Mouse (Mus musculus): ENCODE data around the gene Ifi27l2a. TPM values are rescaled to one million over a fixed set of nuclear protein-coding genes. Genes with fewer than 3 reads are reported as not detected.

The Ifi27l2a gene
- total RNA-seq, 2 experiments from 2014 or later, result 17.5 to 27.8 TPM

DNA sequence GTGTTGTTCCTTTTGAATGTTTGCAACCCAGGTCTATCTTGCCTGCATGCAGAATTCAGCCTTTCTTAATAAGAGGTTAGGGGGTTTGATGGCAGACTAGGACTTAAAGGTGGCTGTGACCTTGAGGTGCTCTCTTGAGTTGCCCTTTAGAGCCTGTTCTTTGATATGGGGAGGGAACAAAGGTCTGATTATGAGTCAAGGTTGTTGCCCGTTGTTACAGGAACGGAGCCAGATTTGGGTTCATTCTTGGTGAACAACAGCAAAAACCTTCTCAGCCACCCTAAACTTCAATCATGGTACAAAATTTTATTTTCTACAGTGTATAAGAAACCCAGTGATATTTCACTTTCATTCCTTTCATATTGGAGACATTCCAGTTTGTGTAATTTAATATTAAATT lies 10.1 kb downstream of the Ifi27l2a start:
- DNase-seq (ENCODE audit: low spot score in 2 of 2), result no peak

DNA sequence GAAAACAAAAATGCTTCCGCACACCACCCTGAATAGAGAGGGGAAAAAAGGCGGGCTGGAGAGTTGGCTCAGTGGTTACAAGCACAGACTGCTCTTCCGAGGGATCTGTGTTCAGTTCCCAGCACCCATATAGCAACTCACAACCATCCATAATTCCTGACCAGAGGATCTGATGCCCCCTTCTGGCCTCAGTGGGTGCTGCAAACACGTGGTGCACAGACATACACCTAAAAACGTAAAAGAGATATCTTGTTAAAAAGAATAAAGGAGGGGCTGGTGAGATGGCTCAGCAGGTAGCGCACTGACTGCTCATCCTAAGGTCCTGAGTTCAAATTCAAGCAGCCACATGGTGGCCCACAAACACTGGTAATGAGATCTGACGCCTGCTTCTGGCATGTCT lies 16.8 kb downstream of the Ifi27l2a start:
- no peak for DNase-seq (ENCODE audit: low spot score in 2 of 2)

DNA sequence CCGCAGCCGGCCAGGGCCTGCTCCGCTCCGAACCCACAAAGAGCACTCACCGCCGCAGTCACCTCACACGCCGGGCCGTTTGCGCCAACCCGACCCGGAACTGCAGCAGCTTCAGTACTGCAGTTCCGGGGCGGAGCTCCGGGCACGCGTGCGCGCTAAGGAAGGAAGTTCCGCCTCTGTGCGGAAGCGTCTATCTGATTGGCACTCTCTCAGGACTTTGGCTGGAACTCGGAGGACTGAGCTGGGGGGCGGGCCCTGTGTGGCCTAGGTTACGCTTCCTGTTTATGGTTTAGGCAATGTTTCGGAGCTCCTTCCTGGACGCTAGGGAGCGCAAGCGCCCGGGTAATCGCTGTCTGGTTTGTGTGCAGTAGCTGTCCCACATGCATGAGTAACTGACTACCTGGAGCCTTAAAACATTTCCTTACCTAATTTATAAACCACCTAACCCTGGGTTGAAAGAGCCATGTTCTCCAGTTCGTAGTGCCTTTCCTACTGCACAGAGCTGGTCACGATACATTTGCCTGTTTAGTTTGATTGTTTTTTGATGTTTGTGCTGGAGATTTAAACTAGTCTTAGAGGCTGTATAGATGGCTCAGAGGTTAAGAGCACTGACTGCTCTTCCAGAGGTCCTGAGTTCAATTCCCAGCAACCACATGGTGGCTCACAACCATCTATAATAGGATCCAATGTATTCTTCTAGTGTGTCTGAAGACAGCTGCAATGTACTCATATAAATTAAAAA lies 17.6 kb downstream of the Ifi27l2a start, which contains the start of gene Ddx24:
TSS of gene Ddx24 (minus strand) at position 102 of the 742 bp plus-strand sequence.
- peak; percentile 88 to 96 for DNase-seq (ENCODE audit: low spot score in 2 of 2)

DNA sequence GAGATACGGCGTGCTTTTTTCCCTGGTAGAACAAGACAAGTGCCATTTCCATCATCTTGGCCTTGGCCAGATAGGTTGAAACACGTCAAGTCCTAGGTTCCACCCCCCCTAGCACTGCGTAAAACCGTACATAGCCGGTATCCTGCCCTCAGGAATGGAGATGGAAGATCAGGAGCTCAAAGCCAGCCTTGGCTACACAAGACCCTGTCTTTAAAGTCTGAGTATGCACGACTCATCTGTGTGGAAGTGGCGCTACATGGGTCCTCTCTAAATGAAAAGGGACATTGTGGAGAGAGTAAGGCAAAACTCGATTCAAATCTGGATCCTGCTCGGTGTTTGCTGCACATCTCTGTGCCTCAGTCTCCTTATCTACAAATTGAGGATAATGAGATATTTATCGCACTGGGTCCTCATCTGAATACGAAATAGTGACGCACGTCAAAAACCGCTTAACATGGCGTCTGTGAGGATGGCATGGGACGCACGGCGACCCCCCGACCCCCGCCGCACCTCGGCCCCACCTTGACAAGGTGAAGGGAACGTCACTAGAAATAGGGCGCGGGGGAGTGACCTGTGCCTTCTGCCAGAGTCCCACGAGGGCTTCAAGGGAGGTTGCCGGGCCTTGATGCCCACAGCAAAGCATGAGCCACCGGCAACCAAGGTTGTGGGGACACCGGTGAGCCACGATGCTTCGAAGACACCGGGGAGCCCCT lies 18.3 kb downstream of the Ifi27l2a start:
- no peak for DNase-seq (ENCODE audit: low spot score in 2 of 2)

DNA sequence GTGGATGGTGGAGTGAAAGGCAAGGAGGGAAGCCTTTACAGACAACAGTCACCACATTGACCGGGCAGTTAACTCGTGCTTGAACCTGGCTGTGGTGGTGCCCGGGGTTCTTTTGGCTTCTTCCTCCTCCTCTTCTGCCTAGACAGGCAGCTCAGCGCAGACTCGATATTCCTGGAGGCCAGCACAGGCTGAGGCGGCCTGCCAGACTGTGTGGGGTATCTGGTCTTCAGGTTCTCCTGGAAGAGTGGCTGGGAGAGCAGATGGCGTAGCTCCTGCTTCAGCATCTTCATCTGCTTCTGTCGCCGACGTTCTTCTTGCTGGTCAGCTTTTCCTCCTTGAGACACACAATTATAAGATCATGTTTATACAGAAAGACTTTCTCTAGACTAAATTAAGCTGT lies 35.3 kb downstream of the Ifi27l2a start:
- DNase-seq (ENCODE audit: low spot score in 2 of 2), result no peak

DNA sequence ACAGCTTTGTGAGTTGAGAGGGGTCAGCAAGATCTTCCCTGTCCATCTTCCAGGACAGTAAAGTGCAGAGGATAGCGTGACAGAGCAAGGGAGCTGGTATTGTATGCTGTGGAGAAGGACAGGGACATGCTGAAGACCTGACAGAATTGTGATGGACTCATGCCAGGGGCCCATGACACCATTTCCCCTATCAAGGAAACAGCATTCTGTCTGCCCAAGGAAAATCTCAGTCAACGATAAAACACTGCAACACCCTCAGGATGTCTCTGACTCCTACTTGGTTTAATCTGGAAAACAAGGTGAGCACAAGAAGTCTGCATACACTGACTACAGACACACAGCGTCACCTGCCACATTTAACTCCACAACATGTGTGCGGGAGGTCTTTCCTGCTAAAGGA lies 35.8 kb downstream of the Ifi27l2a start, which contains the start of gene 9330161L09Rik:
TSS of gene 9330161L09Rik (minus strand) at position 101 of the 400 bp plus-strand sequence.
- DNase-seq (ENCODE audit: low spot score in 2 of 2), result no peak

DNA sequence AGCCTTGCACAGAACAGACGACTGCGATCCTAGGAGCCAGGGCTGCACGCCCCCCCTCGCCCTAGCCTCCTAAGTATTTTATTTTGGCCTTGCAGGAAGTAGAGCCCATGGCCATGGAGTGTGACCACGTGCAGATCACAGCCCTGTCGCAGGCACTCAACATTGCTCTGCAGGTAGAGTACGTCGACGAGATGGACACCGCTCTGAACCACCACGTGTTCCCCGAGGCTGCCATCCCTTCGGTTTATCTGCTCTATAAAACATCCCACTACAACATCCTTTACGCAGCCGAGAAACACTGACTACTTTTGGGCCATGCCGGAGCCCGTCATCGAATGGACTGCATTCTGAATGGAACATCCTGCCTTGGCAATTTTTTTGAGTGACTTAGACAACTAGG lies 39.3 kb downstream of the Ifi27l2a start:
- DNase-seq (ENCODE audit: low spot score in 2 of 2), result no peak

DNA sequence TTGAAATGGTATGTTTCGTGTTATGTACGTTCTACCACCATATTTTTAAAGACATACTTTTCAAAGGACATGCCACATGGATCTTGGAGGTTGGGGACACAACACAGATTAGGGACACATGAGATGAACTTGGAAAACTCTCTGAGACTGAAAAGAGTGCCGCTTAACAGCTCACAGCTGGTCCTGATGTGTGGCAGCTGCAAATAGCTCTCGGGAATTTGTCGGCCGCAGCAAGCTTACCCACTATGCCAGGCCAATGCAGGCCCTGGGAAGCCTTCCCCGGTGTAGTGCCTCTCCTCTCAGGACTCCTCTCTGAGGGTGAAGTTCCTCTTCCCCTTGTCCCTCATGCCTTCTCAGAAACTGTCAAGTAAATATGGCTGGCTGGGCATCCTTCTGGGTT lies 46.7 kb downstream of the Ifi27l2a start:
- no peak for DNase-seq (ENCODE audit: low spot score in 2 of 2)

DNA sequence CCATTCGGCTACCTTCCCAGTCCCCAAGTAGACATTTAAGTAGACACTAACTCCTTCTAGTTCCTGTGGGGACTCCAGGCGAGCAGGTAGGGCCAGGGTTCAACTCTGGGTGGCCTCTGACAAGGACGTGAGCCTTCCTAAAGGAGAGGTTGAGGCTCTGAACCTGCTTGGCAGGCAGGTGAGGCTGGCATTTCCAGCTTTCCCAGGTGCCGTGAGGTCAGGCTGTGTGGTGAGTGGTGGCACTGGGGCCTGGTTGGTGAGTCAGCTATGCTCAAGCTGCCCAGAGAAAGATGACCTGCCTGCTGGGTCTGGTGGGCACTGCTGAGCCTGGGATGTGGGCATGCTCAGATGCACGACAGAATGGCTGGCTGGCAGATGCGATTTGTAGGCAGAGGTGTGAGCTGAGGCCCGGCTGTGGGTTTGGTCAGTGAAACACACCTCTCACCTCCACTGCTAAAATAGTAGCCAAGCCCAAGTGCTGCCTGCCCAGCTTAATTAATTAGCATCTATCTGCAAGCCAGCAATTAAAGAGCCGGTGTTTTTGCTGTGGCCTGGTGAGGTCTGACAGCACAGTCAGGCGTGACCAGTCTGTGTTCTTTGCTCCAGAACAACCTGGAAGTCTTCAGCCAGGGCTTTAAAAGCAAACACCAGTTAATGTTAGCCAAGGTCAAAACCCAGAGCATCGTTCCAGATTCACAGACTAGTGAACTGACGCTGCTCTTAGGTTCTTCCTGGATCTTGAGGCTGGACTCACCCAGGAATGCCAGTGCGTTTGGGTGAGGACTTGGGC lies 47.8 kb downstream of the Ifi27l2a start:
- no peak for DNase-seq (ENCODE audit: low spot score in 2 of 2)

DNA sequence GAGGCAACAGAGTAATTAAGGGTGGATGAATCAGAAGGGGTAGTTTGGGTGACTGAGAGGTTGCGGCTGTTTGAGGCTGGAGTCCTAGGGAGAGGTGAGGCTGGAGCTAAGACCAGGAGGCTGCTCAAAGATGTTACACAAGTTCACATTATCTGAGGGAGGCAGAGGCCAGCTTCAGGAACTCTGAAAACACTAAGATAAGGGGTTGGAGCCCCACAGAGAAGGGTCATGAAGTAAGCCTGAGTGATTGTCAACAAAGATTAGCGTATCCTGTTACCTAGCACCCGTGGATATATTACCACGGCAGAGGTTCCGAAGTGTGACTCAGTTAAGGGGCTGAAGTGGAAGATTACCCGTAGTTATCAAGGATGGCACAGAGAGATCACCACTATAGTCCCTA lies 50.0 kb downstream of the Ifi27l2a start:
- no peak for DNase-seq (ENCODE audit: low spot score in 2 of 2)

Other genes starting within 250 kb of the Ifi27l2a start
- gene Prima1, start 201.5 kb downstream of the Ifi27l2a start, total RNA-seq (2021), result 1 to 10 TPM; 1.8 to 2.3 TPM
- gene Fam181a, start 132.7 kb downstream of the Ifi27l2a start, total RNA-seq (2021), result not detected
- 100 to 1,000 TPM; 128 to 151 TPM for gene Asb2, start 87.7 kb downstream of the Ifi27l2a start, total RNA-seq (2021)
- 1 to 10 TPM; 3.7 to 4.1 TPM for gene Otub2, start 55.0 kb downstream of the Ifi27l2a start, total RNA-seq (2021)
- gene 9330161L09Rik, start 35.9 kb downstream of the Ifi27l2a start, total RNA-seq (2021), result 1 to 10 TPM in 1 of 2 experiments, under 1 TPM in 1; 0.83 to 1.9 TPM
- gene Ddx24, start 17.9 kb downstream of the Ifi27l2a start, total RNA-seq (2021), result 10 to 100 TPM; 59.2 to 59.3 TPM
- gene Ifi27, start 9.5 kb downstream of the Ifi27l2a start, total RNA-seq (2021), result 100 to 1,000 TPM; 146 to 155 TPM
- gene Ifi27l2b, start 13.5 kb upstream of the Ifi27l2a start, total RNA-seq (2021), result not detected
- under 1 TPM; 0.70 to 0.88 TPM for gene Ppp4r4, start 88.6 kb upstream of the Ifi27l2a start, total RNA-seq (2021)
- gene Serpina10, start 187.8 kb upstream of the Ifi27l2a start, total RNA-seq (2021), result under 1 TPM in 1 of 2 experiments, not detected in 1; 0.54 TPM
- not detected for gene Serpina6, start 213.5 kb upstream of the Ifi27l2a start, total RNA-seq (2021)
- not detected for gene Serpina16, start 232.5 kb upstream of the Ifi27l2a start, total RNA-seq (2021)

Data from gastrocnemius, postnatal 4 days (tissue).